7 mouse cellular contexts compared by ENCODE assay signal in the genomic region with DNA sequence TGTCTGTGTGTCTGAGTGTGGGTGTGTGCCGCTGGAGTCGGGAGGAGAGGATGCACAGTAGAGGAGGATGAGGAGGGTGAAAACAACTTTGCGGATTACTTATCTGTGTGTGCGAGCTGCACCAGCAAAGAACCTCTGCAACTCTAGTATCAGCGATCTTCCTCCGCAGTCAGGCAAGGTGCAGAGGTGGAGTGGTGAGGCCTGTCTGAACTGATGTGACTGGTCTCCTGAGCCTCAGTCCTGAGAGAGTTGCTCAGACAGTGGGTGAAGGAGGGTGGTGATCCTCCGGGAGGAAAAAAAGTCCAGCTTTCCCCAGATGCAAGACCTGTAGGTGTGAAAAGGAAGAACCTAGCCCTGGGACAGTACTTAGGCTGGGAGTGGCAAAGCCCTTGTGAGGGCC. TPM values are rescaled to one million over a fixed set of nuclear protein-coding genes. Genes with fewer than 3 reads are reported as not detected.
DNase-seq lines count a peak whose midpoint lies in the region; ATAC-seq and TF ChIP-seq lines count a peak whose summit lies in the region.

No protein-coding gene starts in this region.

- intact Hi-C loops in left cerebral cortex, postnatal 14 days (cut with DNase I) = no loop called here

- H3K27ac ChIP-seq in heart, embryonic 14.5 days (replicated peaks in 1 of 2; ENCODE audit: control insufficient read depth in 1 of 2, insufficient read depth in 1 of 2, low read depth in 2 of 2, low read length in 2 of 2) = no peak overlapping the region
- H3K27ac ChIP-seq in liver, embryonic 16.5 days (ENCODE audit: low read length) = no peak overlapping the region

- peaks cover 13% of the 10 kb centered on the region for H3K4me1 ChIP-seq in E14TG2a.4 (replicated peaks; ENCODE audit: low read depth, low read length)
- H3K4me1 ChIP-seq in heart, embryonic 14.5 days (ENCODE audit: control insufficient read depth in 2 of 2, insufficient read depth in 2 of 2, low read length in 2 of 2) = peaks cover 11% of the 10 kb centered on the region in 2 experiments
- H3K4me1 ChIP-seq in liver, embryonic 16.5 days (ENCODE audit: control insufficient read depth, low read depth, low read length) = peaks cover 2% of the 10 kb centered on the region; the same call in 1 of the 2 replicates

- H3K9ac ChIP-seq in heart, embryonic 14.5 days (ENCODE audit: low read length) = peak overlapping the region; percentile 69
- no peak overlapping the region for H3K9ac ChIP-seq in liver, embryonic 16.5 days (ENCODE audit: low read depth, low read length)

- H3K4me2 ChIP-seq in heart, embryonic 14.5 days (ENCODE audit: low read length) = peak overlapping the region; percentile 95
- H3K4me2 ChIP-seq in liver, embryonic 16.5 days (ENCODE audit: low read depth, low read length) = peak overlapping the region; percentile 52; the same call in 1 of the 2 replicates

- TF ChIP-seq CTCF in E14TG2a.4 (conservative IDR thresholded peaks at IDR 0.05; ENCODE audit: low read length) = no peak

- H3K9me3 ChIP-seq in E14TG2a.4 (ENCODE audit: low read length) = no peaks in the 10 kb centered on the region
- H3K9me3 ChIP-seq in heart, embryonic 14.5 days (ENCODE audit: control insufficient read depth, low read length) = no peaks in the 10 kb centered on the region
- H3K9me3 ChIP-seq in liver, embryonic 16.5 days (replicated peaks; ENCODE audit: control insufficient read depth, low read length) = no peaks in the 10 kb centered on the region

- WGBS in heart, embryonic 14.5 days = 3% methylated on average over 7 of the region's 7 CpGs
- WGBS in liver, embryonic 16.5 days (ENCODE audit: insufficient replicate concordance) = under 1% methylated on average over 7 of the region's 7 CpGs

- peaks cover 72% of the 10 kb centered on the region for H3K27me3 ChIP-seq in E14TG2a.4 (ENCODE audit: insufficient read depth, low read length)
- peaks cover 37% of the 10 kb centered on the region for H3K27me3 ChIP-seq in heart, embryonic 14.5 days (ENCODE audit: control insufficient read depth, insufficient read depth, low read length)
- H3K27me3 ChIP-seq in liver, embryonic 16.5 days (ENCODE audit: control insufficient read depth, insufficient read depth, low read depth, low read length) = peaks cover 11% of the 10 kb centered on the region

- peak overlapping the region; percentile 76 for H3K4me3 ChIP-seq in E14TG2a.4 (replicated peaks; ENCODE audit: low read length)
- H3K4me3 ChIP-seq in heart, embryonic 14.5 days (ENCODE audit: control insufficient read depth in 1 of 2, insufficient read depth in 1 of 2, low read depth in 1 of 2, low read length in 2 of 2) = peak overlapping the region; percentile 48 to 49
- peak overlapping the region; percentile 30; the same call in 1 of the 2 replicates for H3K4me3 ChIP-seq in liver, embryonic 16.5 days (ENCODE audit: low read depth, low read length)

- peak; percentile 19 for DNase-seq in 416B (ENCODE audit: low read depth)
- DNase-seq in thymus, postnatal 14 days = no peak
- no peak for DNase-seq in left cerebral cortex, postnatal 14 days (ENCODE audit: low spot score in 2 of 2)
- no peak for DNase-seq in Muller cell, postnatal 12 days (ENCODE audit: inconsistent ontology term)

- H3K36me3 ChIP-seq in E14TG2a.4 (ENCODE audit: insufficient read depth, low read length) = no peaks in the 10 kb centered on the region
- H3K36me3 ChIP-seq in heart, embryonic 14.5 days (ENCODE audit: control insufficient read depth, insufficient read depth, low read length) = no peaks in the 10 kb centered on the region
- H3K36me3 ChIP-seq in liver, embryonic 16.5 days (ENCODE audit: control insufficient read depth, insufficient read depth) = no peaks in the 10 kb centered on the region

- no peak; the same call in 1 of the 2 replicates for ATAC-seq in heart, embryonic 14.5 days (ENCODE audit: insufficient number of reproducible peaks, insufficient read depth, low FRiP score, low read depth)
- ATAC-seq in liver, embryonic 16.5 days (ENCODE audit: low read depth) = 0 out of 2 replicates have a peak, but pooled peaks have one; percentile 5

RNA-seq across cellular contexts. Expression of a gene that starts 0.4 kb away (rescaled TPM):
- 11.3 and 11.6 TPM in 2 replicates for polyA plus RNA-seq in heart, embryonic 14.5 days (2014; fragmentation: Nextera tagmentation; extraction: Ambion mirVana)
- 0.28 and 0.45 TPM in 2 replicates for polyA plus RNA-seq in liver, embryonic 16.5 days (2015; fragmentation: Nextera tagmentation; extraction: Ambion mirVana)
- 10 to 100 TPM; 44.2 to 52.7 TPM for total RNA-seq in left cerebral cortex, postnatal 14 days (2021)
